Mouse (Mus musculus) T-helper 17 cell (primary cell): ENCODE measurements around the gene Rybp.

ENCODE experiments used
- in situ Hi-C, 2 experiments: fragments of 300-600 bp; cut with MboI, MseI; formaldehyde crosslinking; loops; 1 replicate in 1 of 2; 2 replicates in 1 of 2; pipeline ENCODE4 v1.15.1; 2025; ENCODE audit warnings: high pct_unique_total_duplicates in 2 of 2

The Rybp gene

GRCm38 (mm10) chr6:100221803-100222202 lies 65.5 kb downstream of the Rybp start:
- in situ Hi-C loops = no loop called here

- in situ Hi-C loops = no loop called here
Measured at GRCm38 (mm10) chr6:100220917-100221560, 66.2 kb downstream of the Rybp start.

GRCm38 (mm10) chr6:100219971-100220370 lies 67.3 kb downstream of the Rybp start:
- in situ Hi-C loops = no loop called here

- in situ Hi-C loops = no loop called here
Measured at GRCm38 (mm10) chr6:100218541-100219341, 68.5 kb downstream of the Rybp start.

- in situ Hi-C loops = no loop called here
Measured at GRCm38 (mm10) chr6:100217507-100217906, 69.8 kb downstream of the Rybp start.

- in situ Hi-C loops = no loop called here
Measured at GRCm38 (mm10) chr6:100216945-100217344, 70.3 kb downstream of the Rybp start.

GRCm38 (mm10) chr6:100215809-100216208 lies 71.5 kb downstream of the Rybp start:
- in situ Hi-C loops = no loop called here

GRCm38 (mm10) chr6:100214132-100214913 lies 73.0 kb downstream of the Rybp start:
- in situ Hi-C loops = no loop called here

GRCm38 (mm10) chr6:100213596-100213995 lies 73.7 kb downstream of the Rybp start:
- in situ Hi-C loops = no loop called here

- in situ Hi-C loops = no loop called here
Measured at GRCm38 (mm10) chr6:100212820-100213219, 74.5 kb downstream of the Rybp start.

- in situ Hi-C loops = no loop called here
Measured at GRCm38 (mm10) chr6:100211646-100212045, 75.6 kb downstream of the Rybp start.

- in situ Hi-C loops = no loop called here
Measured at GRCm38 (mm10) chr6:100210517-100210916, 76.8 kb downstream of the Rybp start.

- in situ Hi-C loops = no loop called here
Measured at GRCm38 (mm10) chr6:100206741-100207275, 80.5 kb downstream of the Rybp start.

GRCm38 (mm10) chr6:100206261-100206660 lies 81.0 kb downstream of the Rybp start:
- in situ Hi-C loops = no loop called here

GRCm38 (mm10) chr6:100204436-100204835 lies 82.8 kb downstream of the Rybp start:
- in situ Hi-C loops = no loop called here

GRCm38 (mm10) chr6:100203492-100203891 lies 83.8 kb downstream of the Rybp start:
- in situ Hi-C loops = no loop called here

- in situ Hi-C loops = no loop called here
Measured at GRCm38 (mm10) chr6:100202091-100202490, 85.2 kb downstream of the Rybp start.

- in situ Hi-C loops = no loop called here
Measured at GRCm38 (mm10) chr6:100197102-100197501, 90.2 kb downstream of the Rybp start.

GRCm38 (mm10) chr6:100195870-100196409 lies 91.3 kb downstream of the Rybp start:
- in situ Hi-C loops = no loop called here

GRCm38 (mm10) chr6:100195091-100195490 lies 92.2 kb downstream of the Rybp start:
- in situ Hi-C loops = no loop called here

GRCm38 (mm10) chr6:100193760-100194159 lies 93.5 kb downstream of the Rybp start:
- in situ Hi-C loops = no loop called here
